Mouse (Mus musculus) hindbrain, embryonic 16.5 days (tissue): ENCODE data around the gene Rarb. TPM values are rescaled to one million over a fixed set of nuclear protein-coding genes. Genes with fewer than 3 reads are reported as not detected.

Source experiments
- ATAC-seq: fragments of 200-750 bp; cut with Nextera tagmentation; 2 replicates; pipeline ENCODE4 v1.8.0; 2017; ENCODE audit warnings: moderate TSS enrichment, moderate library complexity
- H3K27ac ChIP-seq: fragments of 300-500 bp; sonication (generic); 2 replicates; pipeline ENCODE4 v1.5.1; 2014; ENCODE audit warnings: low read depth, mild to moderate bottlenecking, control low read depth, low read length, moderate library complexity
- H3K27me3 ChIP-seq: fragments of 300-500 bp; sonication (generic); replicated peaks from 2 replicates; pipeline ENCODE4 v1.6.1; 2014; ENCODE audit warnings: low read length; ENCODE audit not compliant: control insufficient read depth, insufficient read depth
- H3K36me3 ChIP-seq: fragments of 300-500 bp; sonication (generic); 2 replicates; pipeline ENCODE4 v1.6.1; 2014; ENCODE audit warnings: mild to moderate bottlenecking, low read length, moderate library complexity, mixed read lengths; ENCODE audit not compliant: control insufficient read depth, insufficient read depth
- H3K4me1 ChIP-seq: fragments of 300-500 bp; sonication (generic); 2 replicates; pipeline ENCODE4 v1.6.1; 2014; ENCODE audit warnings: low read depth, low read length; ENCODE audit not compliant: control insufficient read depth, insufficient read depth
- H3K4me2 ChIP-seq: fragments of 300-500 bp; sonication (generic); 2 replicates; pipeline ENCODE4 v1.6.1; 2014; ENCODE audit warnings: mild to moderate bottlenecking, low read length, control low read depth, moderate library complexity
- H3K4me3 ChIP-seq: fragments of 300-500 bp; sonication (generic); 2 replicates; pipeline ENCODE4 v1.5.1; 2014; ENCODE audit warnings: mild to moderate bottlenecking, low read length, control low read depth, moderate library complexity
- H3K9ac ChIP-seq: fragments of 300-500 bp; sonication (generic); 2 replicates; pipeline ENCODE4 v1.6.1; 2014; ENCODE audit warnings: low read depth, mild to moderate bottlenecking, control low read depth, low read length, moderate library complexity
- H3K9me3 ChIP-seq: fragments of 300-500 bp; sonication (generic); 2 replicates; pipeline ENCODE4 v1.6.1; 2014; ENCODE audit warnings: mild to moderate bottlenecking, low read length, moderate library complexity; ENCODE audit not compliant: control insufficient read depth
- WGBS: fragments of 180-500 bp; shearing (Covaris S2); extraction: QIAGEN DNeasy Blood & Tissue Kit; methylation state at CpG from one replicate; pipeline ENCODE4 v1.1.7; 2014; 5-methylcytosine and 5-hydroxymethylcytosine counted together
- polyA plus RNA-seq: library from polyadenylated mRNA; unstranded; fragments of >200 nt; fragmentation: Nextera tagmentation; extraction: Ambion mirVana; gene quantifications from 2 replicates; pipeline ENCODE4 v1.2.1, GENCODE M21; 2015

Gene Rarb
- polyA plus RNA-seq, 1 experiment from 2014 or later, result 13.4 TPM

- Histone ChIP-seq H3K9me3 (no peaks in the 10 kb centered on the region), H3K4me1 (no peaks in the 10 kb centered on the region), H3K9ac (no peak overlapping the region), H3K4me3 (no peak overlapping the region), H3K36me3 (no peaks in the 10 kb centered on the region), H3K27me3 (no peaks in the 10 kb centered on the region), H3K4me2 (no peak overlapping the region), H3K27ac (no peak overlapping the region)
- peak; percentile 63 for ATAC-seq
- 40% methylated on average over 8 of the region's 8 CpGs for WGBS
Observed at GRCm38 (mm10) chr14:16604469-16605064, 214.4 kb downstream of the Rarb start.

- no peak for ATAC-seq
- Histone ChIP-seq H3K27ac (no peak overlapping the region), H3K4me3 (no peak overlapping the region), H3K9me3 (no peaks in the 10 kb centered on the region), H3K36me3 (no peaks in the 10 kb centered on the region), H3K27me3 (no peaks in the 10 kb centered on the region), H3K4me1 (peaks cover 4% of the 10 kb centered on the region), H3K9ac (no peak overlapping the region), H3K4me2 (no peak overlapping the region)
- 62% methylated on average over 5 of the region's 5 CpGs for WGBS
Observed at GRCm38 (mm10) chr14:16603040-16603590, 215.8 kb downstream of the Rarb start.

GRCm38 (mm10) chr14:16599224-16599623 lies 219.7 kb downstream of the Rarb start:
- H3K4me3 ChIP-seq, result no peak overlapping the region
- H3K27ac ChIP-seq, result no peak overlapping the region
- H3K9me3 ChIP-seq, result no peaks in the 10 kb centered on the region
- no peaks in the 10 kb centered on the region for H3K27me3 ChIP-seq
- H3K4me1 ChIP-seq, result peaks cover 10% of the 10 kb centered on the region
- no peak overlapping the region for H3K9ac ChIP-seq
- H3K36me3 ChIP-seq, result no peaks in the 10 kb centered on the region
- ATAC-seq, result peak; percentile 15; the same call in 1 of the 2 replicates
- no peak overlapping the region for H3K4me2 ChIP-seq
- WGBS, result 63% methylated on average over 7 of the region's 7 CpGs

GRCm38 (mm10) chr14:16598074-16598501 lies 220.9 kb downstream of the Rarb start:
- no peaks in the 10 kb centered on the region for H3K27me3 ChIP-seq
- 18% methylated on average over 4 of the region's 4 CpGs for WGBS
- no peak overlapping the region for H3K9ac ChIP-seq
- no peak overlapping the region for H3K4me3 ChIP-seq
- no peaks in the 10 kb centered on the region for H3K36me3 ChIP-seq
- no peak overlapping the region for H3K27ac ChIP-seq
- no peak overlapping the region for H3K4me2 ChIP-seq
- no peaks in the 10 kb centered on the region for H3K9me3 ChIP-seq
- peaks cover 10% of the 10 kb centered on the region for H3K4me1 ChIP-seq
- ATAC-seq, result peak; percentile 49; the same call in 1 of the 2 replicates

- H3K4me2 ChIP-seq, result no peak overlapping the region
- peak; percentile 83 for ATAC-seq
- no peaks in the 10 kb centered on the region for H3K36me3 ChIP-seq
- 46% methylated on average over 4 of the region's 4 CpGs for WGBS
- no peaks in the 10 kb centered on the region for H3K9me3 ChIP-seq
- H3K4me3 ChIP-seq, result no peak overlapping the region
- no peaks in the 10 kb centered on the region for H3K4me1 ChIP-seq
- no peaks in the 10 kb centered on the region for H3K27me3 ChIP-seq
- H3K9ac ChIP-seq, result no peak overlapping the region
- no peak overlapping the region for H3K27ac ChIP-seq
Observed at GRCm38 (mm10) chr14:16589139-16589538, 229.8 kb downstream of the Rarb start.

- no peak for ATAC-seq
- H3K9ac ChIP-seq, result no peak overlapping the region
- H3K9me3 ChIP-seq, result no peaks in the 10 kb centered on the region
- peaks cover 3% of the 10 kb centered on the region for H3K27me3 ChIP-seq
- no peaks in the 10 kb centered on the region for H3K36me3 ChIP-seq
- H3K4me2 ChIP-seq, result no peak overlapping the region
- H3K4me1 ChIP-seq, result no peaks in the 10 kb centered on the region; the same call in none of the 2 replicates
- H3K4me3 ChIP-seq, result no peak overlapping the region
- H3K27ac ChIP-seq, result no peak overlapping the region
Observed at GRCm38 (mm10) chr14:16578100-16578499, 240.9 kb downstream of the Rarb start.

GRCm38 (mm10) chr14:16577049-16577448 lies 241.9 kb downstream of the Rarb start:
- Histone ChIP-seq H3K36me3 (no peaks in the 10 kb centered on the region), H3K27ac (no peak overlapping the region), H3K4me1 (no peaks in the 10 kb centered on the region; the same call in none of the 2 replicates), H3K4me2 (no peak overlapping the region), H3K9me3 (no peaks in the 10 kb centered on the region), H3K27me3 (peaks cover 3% of the 10 kb centered on the region), H3K9ac (no peak overlapping the region), H3K4me3 (no peak overlapping the region)
- 16% methylated on average over 1 of the region's 1 CpGs for WGBS
- no peak for ATAC-seq

GRCm38 (mm10) chr14:16574925-16575721 lies 243.8 kb downstream of the Rarb start:
- ATAC-seq, result peak; percentile 92
- H3K9me3 ChIP-seq, result no peaks in the 10 kb centered on the region
- peak overlapping the region; percentile 66 for H3K27ac ChIP-seq
- H3K27me3 ChIP-seq, result peaks cover 3% of the 10 kb centered on the region
- H3K36me3 ChIP-seq, result no peaks in the 10 kb centered on the region
- H3K4me2 ChIP-seq, result peak overlapping the region; percentile 93
- H3K4me3 ChIP-seq, result peak overlapping the region; percentile 69
- H3K4me1 ChIP-seq, result no peaks in the 10 kb centered on the region; the same call in none of the 2 replicates
- WGBS, result under 1% methylated on average over 52 of the region's 52 CpGs
- H3K9ac ChIP-seq, result peak overlapping the region; percentile 76

- H3K9me3 ChIP-seq, result no peaks in the 10 kb centered on the region
- peak overlapping the region; percentile 93 for H3K4me2 ChIP-seq
- peak overlapping the region; percentile 69 for H3K4me3 ChIP-seq
- WGBS, result 48% methylated on average over 6 of the region's 6 CpGs
- H3K27me3 ChIP-seq, result peaks cover 3% of the 10 kb centered on the region
- H3K9ac ChIP-seq, result no peak overlapping the region
- no peak for ATAC-seq
- H3K4me1 ChIP-seq, result no peaks in the 10 kb centered on the region; the same call in none of the 2 replicates
- H3K27ac ChIP-seq, result no peak overlapping the region
- H3K36me3 ChIP-seq, result no peaks in the 10 kb centered on the region
Observed at GRCm38 (mm10) chr14:16573475-16574171, 245.3 kb downstream of the Rarb start.
